Mouse (Mus musculus): Measurements from ENCODE around the gene Trp53i11. TPM values are rescaled to one million over a fixed set of nuclear protein-coding genes. Genes with fewer than 3 reads are reported as not detected.
A peak's percentile ranks its signal among the peaks of the same experiment; 100 is the strongest.

Trp53i11 gene
- total and polyA plus RNA-seq, 3 experiments, result 0.36 to 32.1 (median 0.73) TPM

GRCm38 (mm10) chr2:93226606-93227595 lies 39.6 kb downstream of the Trp53i11 start:
- no peak overlapping the region for H3K9ac ChIP-seq (ENCODE audit: insufficient read depth, low read depth)
- H3K27me3 ChIP-seq (replicated peaks), result peaks cover 86% of the 10 kb centered on the region
- no peaks in the 10 kb centered on the region for H3K36me3 ChIP-seq (replicated peaks in 1 of 2; ENCODE audit: control insufficient read depth in 1 of 2, insufficient read depth in 1 of 2, low read length in 1 of 2)
- TF ChIP-seq RAD21 (IDR thresholded peaks at IDR 0.05; ENCODE audit: low read depth, low read length) (peak; percentile 63), JUN (IDR thresholded peaks at IDR 0.05; ENCODE audit: insufficient read depth, low read depth, low read length) (no peak), SMC3 (IDR thresholded peaks at IDR 0.05; ENCODE audit: low read depth, low read length) (peak; percentile 63), CTCF (conservative IDR thresholded peaks at IDR 0.05 in 1 of 2, IDR thresholded peaks at IDR 0.05 in 1 of 2; ENCODE audit: low read depth in 2 of 2, low read length in 2 of 2) (peak; percentile 24 to 77; a peak in 2 of 4 replicates)
- no peak overlapping the region for H3K4me3 ChIP-seq (replicated peaks in 1 of 3; ENCODE audit: low read depth in 2 of 3, low read length in 2 of 3, poor library complexity in 1 of 3)
- DNase-seq (ENCODE audit: extremely low read depth), result peak; percentile 33
- H3K4me2 ChIP-seq (ENCODE audit: insufficient read depth, low read depth, poor library complexity, severe bottlenecking), result no peak overlapping the region
- no peaks in the 10 kb centered on the region for H3K79me2 ChIP-seq (replicated peaks; ENCODE audit: control insufficient read depth, extremely low read depth, insufficient read depth, poor library complexity, severe bottlenecking)
- peaks cover 5% of the 10 kb centered on the region for H3K9me3 ChIP-seq (replicated peaks; ENCODE audit: low read length)
- no peak overlapping the region for H3K27ac ChIP-seq (ENCODE audit: insufficient read depth, low read depth)
- dilution Hi-C loops (cut with MboI; ENCODE audit: extremely low pct_ligation_motif_present, extremely low pct_unique_long_range_greater_than_20kb, low sequenced_read_pairs), result no loop called here
- peaks cover 0 to 2% of the 10 kb centered on the region in 2 experiments; a peak in 1 of 4 replicates for H3K4me1 ChIP-seq (ENCODE audit: control insufficient read depth in 1 of 2, insufficient read depth in 2 of 2)
- in situ Hi-C loops (cut with MboI; ENCODE audit: low pct_ligation_motif_present, low pct_unique_long_range_greater_than_20kb, low sequenced_read_pairs), result no loop called here

- Histone ChIP-seq H3K4me3 (replicated peaks in 1 of 3; ENCODE audit: low read depth in 2 of 3, low read length in 2 of 3, poor library complexity in 1 of 3) (no peak overlapping the region), H3K4me1 (ENCODE audit: control insufficient read depth in 1 of 2, insufficient read depth in 2 of 2) (no peaks in the 10 kb centered on the region), H3K9ac (ENCODE audit: insufficient read depth, low read depth) (no peak overlapping the region), H3K36me3 (replicated peaks in 1 of 2; ENCODE audit: control insufficient read depth in 1 of 2, insufficient read depth in 1 of 2, low read length in 1 of 2) (no peaks in the 10 kb centered on the region), H3K9me3 (replicated peaks; ENCODE audit: low read length) (peaks cover 5% of the 10 kb centered on the region), H3K79me2 (replicated peaks; ENCODE audit: control insufficient read depth, extremely low read depth, insufficient read depth, poor library complexity, severe bottlenecking) (no peaks in the 10 kb centered on the region), H3K4me2 (ENCODE audit: insufficient read depth, low read depth, poor library complexity, severe bottlenecking) (no peak overlapping the region), H3K27ac (ENCODE audit: insufficient read depth, low read depth) (no peak overlapping the region), H3K27me3 (replicated peaks) (peaks cover 91% of the 10 kb centered on the region)
- in situ Hi-C loops (cut with MboI; ENCODE audit: low pct_ligation_motif_present, low pct_unique_long_range_greater_than_20kb, low sequenced_read_pairs), result no loop called here
- dilution Hi-C loops (cut with MboI; ENCODE audit: extremely low pct_ligation_motif_present, extremely low pct_unique_long_range_greater_than_20kb, low sequenced_read_pairs), result no loop called here
- no peak for DNase-seq (ENCODE audit: extremely low read depth)
- TF ChIP-seq RAD21 (IDR thresholded peaks at IDR 0.05; ENCODE audit: low read depth, low read length), result no peak
- no peak for TF ChIP-seq ZKSCAN1 (IDR thresholded peaks at IDR 0.05; ENCODE audit: borderline replicate concordance, low read depth, low read length)
- no peak for TF ChIP-seq JUND (conservative IDR thresholded peaks at IDR 0.05; ENCODE audit: low read depth, low read length)
- TF ChIP-seq MEF2A (IDR thresholded peaks at IDR 0.05; ENCODE audit: borderline replicate concordance, low read depth, low read length), result no peak
- no peak for TF ChIP-seq USF2 (conservative IDR thresholded peaks at IDR 0.05; ENCODE audit: low read depth, low read length)
- no peak for TF ChIP-seq MAFK (IDR thresholded peaks at IDR 0.05; ENCODE audit: insufficient replicate concordance, low read length)
- TF ChIP-seq POLR2AphosphoS2 (IDR thresholded peaks at IDR 0.05; ENCODE audit: low read depth, low read length), result no peak
- TF ChIP-seq TBP (conservative IDR thresholded peaks at IDR 0.05; ENCODE audit: low read depth, low read length), result no peak
- no peak for TF ChIP-seq ZNF384 (IDR thresholded peaks at IDR 0.05; ENCODE audit: low read depth, low read length)
- TF ChIP-seq HCFC1 (IDR thresholded peaks at IDR 0.05; ENCODE audit: low read depth, low read length), result no peak
- no peak for TF ChIP-seq CHD2 (IDR thresholded peaks at IDR 0.05; ENCODE audit: low read length)
- no peak for TF ChIP-seq MXI1 (IDR thresholded peaks at IDR 0.05; ENCODE audit: low read depth, low read length)
- TF ChIP-seq IRF4 (IDR thresholded peaks at IDR 0.05; ENCODE audit: low read depth, low read length), result no peak
- TF ChIP-seq NELFE (IDR thresholded peaks at IDR 0.05; ENCODE audit: low read depth, low read length), result no peak
- TF ChIP-seq E2F4 (IDR thresholded peaks at IDR 0.05; ENCODE audit: insufficient replicate concordance, low read depth, low read length), result no peak
- no peak for TF ChIP-seq MAX (IDR thresholded peaks at IDR 0.05; ENCODE audit: low read length)
- TF ChIP-seq POLR2A (IDR thresholded peaks at IDR 0.05; ENCODE audit: low read depth, low read length), result no peak
- no peak for TF ChIP-seq CHD1 (IDR thresholded peaks at IDR 0.05; ENCODE audit: low read depth, low read length)
- TF ChIP-seq GABPA (IDR thresholded peaks at IDR 0.05; ENCODE audit: insufficient replicate concordance, low read depth, low read length), result no peak
- no peak for TF ChIP-seq PAX5 (IDR thresholded peaks at IDR 0.05; ENCODE audit: low read length)
These were observed 40.5 kb downstream of the Trp53i11 start for GRCm38 (mm10) chr2:93227713-93228479.

All from CH12.LX (cell line).